Comparison of ENCODE assay signal across 9 mouse cellular contexts in the genomic region with DNA sequence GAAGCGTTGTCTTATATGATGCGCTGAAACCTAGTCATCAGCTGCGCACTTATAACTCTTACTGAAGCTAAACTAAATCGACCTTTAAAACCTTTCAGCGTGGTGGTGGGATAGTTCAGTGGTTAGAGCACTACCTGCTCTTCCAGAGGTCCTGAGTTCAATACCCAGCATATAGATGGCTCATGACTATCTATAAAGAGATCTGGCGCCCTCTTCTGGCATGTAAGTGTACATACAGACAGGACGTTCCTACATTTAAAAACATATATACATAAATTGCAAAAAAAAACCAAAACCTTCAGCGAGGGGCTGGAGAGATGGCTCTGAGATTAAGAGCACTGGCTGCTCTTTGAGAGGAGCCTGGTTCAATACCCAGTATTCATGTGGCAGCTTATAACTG. TPM values are rescaled to one million over a fixed set of nuclear protein-coding genes. Genes with fewer than 3 reads are reported as not detected.
DNase-seq lines count a peak whose midpoint lies in the region; ATAC-seq and TF ChIP-seq lines count a peak whose summit lies in the region.
"Had no signal": no experiment of that assay in that cellular context is flagged by ENCODE, and none has a peak within 500 bp of the region (broad histone marks: within the 10 kb centered on the region; RNA-seq: fewer than 3 reads in every experiment).

No protein-coding gene starts in this region.

- H3K9ac ChIP-seq in lung, postnatal 0 days (replicated peaks; ENCODE audit: low read depth) = no peak overlapping the region

- no peaks in the 10 kb centered on the region for H3K9me3 ChIP-seq in lung, postnatal 0 days (ENCODE audit: low read length)

- H3K36me3 ChIP-seq in lung, postnatal 0 days (ENCODE audit: insufficient read depth, low read length) = no peaks in the 10 kb centered on the region

- 65% methylated on average over 8 of the region's 8 CpGs for WGBS in lung, postnatal 0 days

- H3K4me2 ChIP-seq in lung, postnatal 0 days (replicated peaks; ENCODE audit: low read depth, low read length) = no peak overlapping the region

- TF ChIP-seq CTCF in lung, postnatal 0 days (IDR thresholded peaks at IDR 0.05) = peak; percentile 69

- H3K4me3 ChIP-seq in lung, postnatal 0 days (ENCODE audit: low read depth, low read length) = no peak overlapping the region

- H3K27me3 ChIP-seq in lung, postnatal 0 days (replicated peaks; ENCODE audit: insufficient read depth, low read length) = no peaks in the 10 kb centered on the region

- no peak overlapping the region for H3K27ac ChIP-seq in lung, postnatal 0 days (ENCODE audit: low read length)

- no peak for TF ChIP-seq EP300 in lung, postnatal 0 days (IDR thresholded peaks at IDR 0.05)

- no peak for ATAC-seq in lung, postnatal 0 days

- no peaks in the 10 kb centered on the region for H3K4me1 ChIP-seq in lung, postnatal 0 days (ENCODE audit: insufficient read depth, low read depth, low read length)

- DNase-seq in gastrocnemius, adult 18-20 months (ENCODE audit: low spot score) = peak; percentile 26
- DNase-seq in gastrocnemius, postnatal 4 days (ENCODE audit: low spot score in 2 of 2) = no peak
- peak; percentile 66 for DNase-seq in lung, postnatal 0 days (ENCODE audit: low spot score)
- no peak for DNase-seq in lung, adult 18-20 months
- peak; percentile 25 for DNase-seq in T-cell, adult 2 months (ENCODE audit: low spot score)
- DNase-seq in induced T-regulatory cell, adult 2 months (ENCODE audit: low read depth) = peak; percentile 87
- DNase-seq in layer of hippocampus, adult 8-10 months (ENCODE audit: low spot score in 2 of 2) = no peak
- no peak for DNase-seq in heart, adult 18-20 months

RNA-seq across cellular contexts. Expression of gene Rpp14, which starts 35.8 kb away (rescaled TPM):
- total RNA-seq in gastrocnemius, adult 18-20 months (2021) = 10 to 100 TPM; 28.0 TPM
- 10 to 100 TPM; 18.0 to 21.9 TPM for total RNA-seq in gastrocnemius, postnatal 4 days (2021)
- polyA plus RNA-seq in lung, postnatal 0 days (2015; fragmentation: Nextera tagmentation; extraction: Ambion mirVana) = 34.0 and 37.6 TPM in 2 replicates
- 10 to 100 TPM; 24.4 to 31.5 (median 29.1) TPM for total RNA-seq in layer of hippocampus, adult 8-10 months (2022)
- 10 to 100 TPM; 28.0 to 30.3 TPM for total RNA-seq in heart, adult 18-20 months (2021)

RNA-seq across cellular contexts. Expression of gene Abhd6, which starts 41.6 kb away (rescaled TPM):
- 1 to 10 TPM; 7.6 to 8.6 TPM for total RNA-seq in gastrocnemius, adult 18-20 months (2021)
- 1 to 10 TPM; 2.4 to 3.8 TPM for total RNA-seq in gastrocnemius, postnatal 4 days (2021)
- 10.8 and 11.9 TPM in 2 replicates for polyA plus RNA-seq in lung, postnatal 0 days (2015; fragmentation: Nextera tagmentation; extraction: Ambion mirVana)
- total RNA-seq in layer of hippocampus, adult 8-10 months (2022) = 10 to 100 TPM; 59.0 to 78.0 (median 67.0) TPM
- 10 to 100 TPM; 11.0 TPM for total RNA-seq in heart, adult 18-20 months (2021)

RNA-seq across cellular contexts. Expression of gene Dnase1l3, which starts 50.0 kb away (rescaled TPM):
- not detected for total RNA-seq in gastrocnemius, adult 18-20 months (2021)
- total RNA-seq in gastrocnemius, postnatal 4 days (2021) = under 1 TPM; 0.07 to 0.10 TPM
- 0.02 and 0.07 TPM in 2 replicates for polyA plus RNA-seq in lung, postnatal 0 days (2015; fragmentation: Nextera tagmentation; extraction: Ambion mirVana)
- total RNA-seq in layer of hippocampus, adult 8-10 months (2022) = not detected
- total RNA-seq in heart, adult 18-20 months (2021) = under 1 TPM; 0.15 to 0.95 TPM
- total RNA-seq: hematopoietic stem cell, adult 5-6 weeks had no signal

RNA-seq across cellular contexts. Expression of gene Pxk, which starts 53.7 kb away (rescaled TPM):
- total RNA-seq in gastrocnemius, adult 18-20 months (2021) = 10 to 100 TPM; 12.7 to 14.0 TPM
- total RNA-seq in gastrocnemius, postnatal 4 days (2021) = 10 to 100 TPM; 17.3 to 17.4 TPM
- polyA plus RNA-seq in lung, postnatal 0 days (2015; fragmentation: Nextera tagmentation; extraction: Ambion mirVana) = 47.5 and 48.4 TPM in 2 replicates
- total RNA-seq in layer of hippocampus, adult 8-10 months (2022) = 10 to 100 TPM; 27.9 to 36.9 (median 30.0) TPM
- 10 to 100 TPM; 22.0 to 25.2 TPM for total RNA-seq in heart, adult 18-20 months (2021)

Comparison
In these comparisons a context has a peak if more than half of its experiments do, and no peak if none do; other contexts are left out.
1. DNase-seq: peak in gastrocnemius, adult 18-20 months (single experiment), lung, postnatal 0 days (single experiment), T-cell, adult 2 months (single experiment) and induced T-regulatory cell, adult 2 months (single experiment); none in gastrocnemius, postnatal 4 days (0 of 2), lung, adult 18-20 months (0 of 2), layer of hippocampus, adult 8-10 months (0 of 2) and heart, adult 18-20 months (0 of 2).
2. RNA of gene Abhd6, which starts 41.6 kb away (total RNA-seq): 59.0 to 78.0 TPM in layer of hippocampus, adult 8-10 months; 11.0 TPM in heart, adult 18-20 months, 7.6 to 8.6 TPM in gastrocnemius, adult 18-20 months and 2.4 to 3.8 TPM in gastrocnemius, postnatal 4 days; every median in the first group is over 4 times any median in the second.